ENCODE assay signal across 10 mouse cellular contexts in genomic region chr3:145612662-145613061, GRCm38 (mm10). TPM values are rescaled to one million over a fixed set of nuclear protein-coding genes. Genes with fewer than 3 reads are reported as not detected.
DNase-seq lines count a peak whose midpoint lies in the region; ATAC-seq and TF ChIP-seq lines count a peak whose summit lies in the region.
"Had no signal": no experiment of that assay in that cellular context is flagged by ENCODE, and none has a peak within 500 bp of the region (broad histone marks: within the 10 kb centered on the region; RNA-seq: fewer than 3 reads in every experiment).

No protein-coding gene starts in this region.

- DNase-seq in frontal cortex, postnatal 36 days (ENCODE audit: low spot score in 2 of 2), result no peak
- DNase-seq in spleen, adult 2 months (ENCODE audit: low read depth in 1 of 2, low spot score in 2 of 2), result no peak
- DNase-seq in spleen, postnatal 4 days (ENCODE audit: low spot score in 2 of 2), result no peak
- DNase-seq in retina, postnatal 7 days (ENCODE audit: low read depth, low spot score), result peak; percentile 38
- no peak for DNase-seq in urinary bladder, postnatal 14 days (ENCODE audit: low spot score)
- DNase-seq in right cerebral cortex, postnatal 10 days (ENCODE audit: low spot score in 2 of 2), result no peak

- no peaks in the 10 kb centered on the region for H3K27me3 ChIP-seq in spleen, adult 2 months (ENCODE audit: control insufficient read depth, insufficient read depth, low read length)
- H3K27me3 ChIP-seq: heart, embryonic 13.5 days; lung, embryonic 15.5 days had no signal

- no peak overlapping the region for H3K4me3 ChIP-seq in spleen, adult 2 months (ENCODE audit: extremely low read depth, insufficient read depth, insufficient read length)
- H3K4me3 ChIP-seq: heart, embryonic 13.5 days; lung, embryonic 15.5 days had no signal

- no peaks in the 10 kb centered on the region for H3K4me1 ChIP-seq in spleen, adult 2 months (ENCODE audit: control insufficient read depth, insufficient read depth, insufficient read length)

- no peaks in the 10 kb centered on the region for H3K36me3 ChIP-seq in spleen, adult 2 months (ENCODE audit: control insufficient read depth, insufficient read depth, low read length)
- H3K36me3 ChIP-seq: lung, embryonic 15.5 days had no signal

- TF ChIP-seq CTCF in spleen, adult 2 months (IDR thresholded peaks at IDR 0.05; ENCODE audit: extremely low read depth, insufficient read depth, insufficient read length, insufficient replicate concordance), result peak; percentile 22; the same call in 1 of the 2 replicates

- no peak overlapping the region for H3K27ac ChIP-seq in spleen, adult 2 months (ENCODE audit: insufficient read depth, low read length)
- H3K27ac ChIP-seq: heart, embryonic 13.5 days; lung, embryonic 15.5 days had no signal

- 16% methylated on average over 4 of the region's 4 CpGs for WGBS in spleen, adult 2 months

- TF ChIP-seq POLR2A in spleen, adult 2 months (IDR thresholded peaks at IDR 0.05; ENCODE audit: low read depth, low read length), result no peak

- ATAC-seq in frontal cortex, adult (ENCODE audit: low TSS enrichment), result peak; percentile 63; the same call in 1 of the 2 replicates
- 0 out of 2 replicates have a peak, but pooled peaks have one; percentile 52 for ATAC-seq in erythroid progenitor cell, adult 5-6 weeks (replicated peaks; ENCODE audit: low FRiP score, poor library complexity, severe bottlenecking)

RNA-seq across cellular contexts. Expression of gene Znhit6, which starts 36.7 kb away (rescaled TPM):
- polyA plus RNA-seq in spleen, adult 2 months (2012; rRNA removed), result 1.2 and 2.5 TPM in 2 replicates
- total RNA-seq in erythroid progenitor cell, adult 5-6 weeks (2015; ENCODE audit: low replicate concordance), result 4.7 and 6.7 TPM in 2 replicates
- 0.23 and 6.5 TPM in 2 replicates for total RNA-seq in erythroid progenitor cell, adult 5-6 weeks (2017; ENCODE audit: low replicate concordance)

RNA-seq across cellular contexts. Expression of gene Ccn1, which starts 37.1 kb away (rescaled TPM):
- 21.4 and 26.5 TPM in 2 replicates for polyA plus RNA-seq in spleen, adult 2 months (2012; rRNA removed)
- not detected in 2 replicates for total RNA-seq in erythroid progenitor cell, adult 5-6 weeks (2015; ENCODE audit: low replicate concordance)
- not detected in 2 replicates for total RNA-seq in erythroid progenitor cell, adult 5-6 weeks (2017; ENCODE audit: low replicate concordance)
